ENCODE assay signal across 8 mouse cellular contexts in the genomic region with DNA sequence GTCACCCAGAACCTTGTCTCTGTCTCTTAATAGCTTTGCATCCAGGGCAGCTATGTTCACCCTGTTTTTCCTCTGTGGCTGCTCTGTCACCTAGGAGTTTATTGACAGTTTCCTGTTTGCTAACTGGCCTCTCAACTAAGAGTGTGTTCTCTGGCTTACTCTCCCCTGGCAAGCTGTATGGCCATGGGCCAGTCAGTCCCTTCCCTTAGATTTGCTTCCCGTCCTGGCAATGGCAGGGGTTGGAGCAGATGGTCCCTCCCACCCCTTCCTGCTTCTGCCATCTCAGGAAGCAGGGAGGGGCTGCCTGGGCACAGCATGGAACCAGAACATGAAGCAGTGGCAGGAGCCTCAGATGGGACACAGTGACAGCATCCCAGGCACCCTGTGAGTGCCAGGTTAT. TPM values are rescaled to one million over a fixed set of nuclear protein-coding genes. Genes with fewer than 3 reads are reported as not detected.
DNase-seq lines count a peak whose midpoint lies in the region; ATAC-seq lines count a peak whose summit lies in the region.
"Had no signal": no experiment of that assay in that cellular context is flagged by ENCODE, and none has a peak within 500 bp of the region (broad histone marks: within the 10 kb centered on the region; RNA-seq: fewer than 3 reads in every experiment).

No protein-coding gene starts in this region.

- DNase-seq in neural tube, embryonic 10.5 days (ENCODE audit: extremely low spot score, low spot score) = no peak
- DNase-seq in frontal cortex, postnatal 36 days (ENCODE audit: low spot score in 2 of 2) = peak; percentile 51 to 64
- DNase-seq in lung, adult 18-20 months = peak; percentile 91 to 95
- DNase-seq in yolk sac, embryonic 10.5 days (ENCODE audit: low spot score) = no peak

- ATAC-seq in neural tube, embryonic 13.5 days (ENCODE audit: low read depth) = peak; percentile 27; the same call in 1 of the 2 replicates
- ATAC-seq in kidney, embryonic 16.5 days (ENCODE audit: low FRiP score, low TSS enrichment) = peak; percentile 49; the same call in 1 of the 2 replicates
- ATAC-seq in midbrain, embryonic 13.5 days = no peak

- H3K4me3 ChIP-seq in neural tube, embryonic 13.5 days = no peak overlapping the region
- no peak overlapping the region for H3K4me3 ChIP-seq in kidney, embryonic 16.5 days (ENCODE audit: low read length)
- no peak overlapping the region for H3K4me3 ChIP-seq in midbrain, embryonic 13.5 days (replicated peaks)
- H3K4me3 ChIP-seq: midbrain, embryonic 12.5 days had no signal

- H3K9ac ChIP-seq in neural tube, embryonic 13.5 days = no peak overlapping the region
- H3K9ac ChIP-seq in kidney, embryonic 16.5 days (replicated peaks; ENCODE audit: low read length) = no peak overlapping the region
- no peak overlapping the region for H3K9ac ChIP-seq in midbrain, embryonic 13.5 days (replicated peaks)
- H3K9ac ChIP-seq: midbrain, embryonic 12.5 days had no signal

- H3K27me3 ChIP-seq in neural tube, embryonic 13.5 days = no peaks in the 10 kb centered on the region
- H3K27me3 ChIP-seq in kidney, embryonic 16.5 days (ENCODE audit: insufficient read depth, low read length) = no peaks in the 10 kb centered on the region
- no peaks in the 10 kb centered on the region for H3K27me3 ChIP-seq in midbrain, embryonic 13.5 days

- peaks cover 11% of the 10 kb centered on the region; the same call in 1 of the 2 replicates for H3K36me3 ChIP-seq in neural tube, embryonic 13.5 days
- no peaks in the 10 kb centered on the region for H3K36me3 ChIP-seq in kidney, embryonic 16.5 days (ENCODE audit: insufficient read depth, low read length)
- no peaks in the 10 kb centered on the region for H3K36me3 ChIP-seq in midbrain, embryonic 13.5 days
- H3K36me3 ChIP-seq: midbrain, embryonic 12.5 days had no signal

- H3K4me2 ChIP-seq in neural tube, embryonic 13.5 days = no peak overlapping the region
- no peak overlapping the region for H3K4me2 ChIP-seq in kidney, embryonic 16.5 days (replicated peaks; ENCODE audit: low read depth, low read length)
- no peak overlapping the region for H3K4me2 ChIP-seq in midbrain, embryonic 13.5 days (replicated peaks)
- H3K4me2 ChIP-seq: midbrain, embryonic 12.5 days had no signal

- no peaks in the 10 kb centered on the region for H3K9me3 ChIP-seq in neural tube, embryonic 13.5 days
- no peaks in the 10 kb centered on the region for H3K9me3 ChIP-seq in kidney, embryonic 16.5 days (ENCODE audit: low read length)
- no peaks in the 10 kb centered on the region for H3K9me3 ChIP-seq in midbrain, embryonic 13.5 days
- H3K9me3 ChIP-seq: midbrain, embryonic 12.5 days had no signal

- peaks cover 60% of the 10 kb centered on the region for H3K4me1 ChIP-seq in neural tube, embryonic 13.5 days (replicated peaks)
- H3K4me1 ChIP-seq in kidney, embryonic 16.5 days (ENCODE audit: insufficient read depth, low read length) = peaks cover 28% of the 10 kb centered on the region
- peaks cover 32% of the 10 kb centered on the region for H3K4me1 ChIP-seq in midbrain, embryonic 13.5 days (replicated peaks)

- 0 out of 2 replicates have a peak overlapping the region, but pooled peaks have one; percentile 7 for H3K27ac ChIP-seq in neural tube, embryonic 13.5 days (replicated peaks)
- H3K27ac ChIP-seq in kidney, embryonic 16.5 days (ENCODE audit: low read length) = peak overlapping the region; percentile 54; the same call in 1 of the 2 replicates
- H3K27ac ChIP-seq in midbrain, embryonic 13.5 days = no peak overlapping the region
- H3K27ac ChIP-seq: midbrain, embryonic 12.5 days had no signal

- 18% methylated on average over 1 of the region's 1 CpGs for WGBS in neural tube, embryonic 13.5 days
- WGBS in kidney, embryonic 16.5 days = 14% methylated on average over 1 of the region's 1 CpGs
- WGBS in midbrain, embryonic 13.5 days = 26% methylated on average over 1 of the region's 1 CpGs

RNA-seq across cellular contexts. Expression of a gene that starts 7.8 kb away (rescaled TPM):
- 21.4 and 23.4 TPM in 2 replicates for polyA plus RNA-seq in neural tube, embryonic 13.5 days (2015; fragmentation: Nextera tagmentation; extraction: Ambion mirVana)
- polyA plus RNA-seq in kidney, embryonic 16.5 days (2015; fragmentation: Nextera tagmentation; extraction: Ambion mirVana) = 6.4 and 7.2 TPM in 2 replicates
- polyA plus RNA-seq in midbrain, embryonic 13.5 days (2015; fragmentation: Nextera tagmentation; extraction: Ambion mirVana) = 11.3 and 15.9 TPM in 2 replicates

Comparison
In these comparisons a context has a peak if more than half of its experiments do, and no peak if none do; other contexts are left out.
1. DNase-seq: peak in frontal cortex, postnatal 36 days (2 of 2) and lung, adult 18-20 months (2 of 2); none in neural tube, embryonic 10.5 days (single experiment) and yolk sac, embryonic 10.5 days (single experiment).